Mouse (Mus musculus): ENCODE results near the gene Mtss1l. TPM values are rescaled to one million over a fixed set of nuclear protein-coding genes. Genes with fewer than 3 reads are reported as not detected.
A peak's percentile ranks its signal among the peaks of the same experiment; 100 is the strongest.

The Mtss1l gene
- polyA plus RNA-seq, 1 experiment from 2014 or later = 12.4 TPM

GRCm38 (mm10) chr8:110697571-110697970 is 23.7 kb upstream of the Mtss1l start:
- Histone ChIP-seq H3K9ac (ENCODE audit: low read depth, low read length) (no peak overlapping the region), H3K4me1 (replicated peaks; ENCODE audit: insufficient read depth, low read length) (peaks cover 3% of the 10 kb centered on the region), H3K4me3 (replicated peaks; ENCODE audit: low read depth, low read length) (no peak overlapping the region), H3K4me2 (ENCODE audit: low read length) (no peak overlapping the region), H3K9me3 (replicated peaks; ENCODE audit: low read length) (no peaks in the 10 kb centered on the region), H3K27ac (no peak overlapping the region), H3K27me3 (ENCODE audit: insufficient read depth, low read length) (no peaks in the 10 kb centered on the region), H3K36me3 (ENCODE audit: insufficient read depth, low read length) (0 out of 2 replicates have a peak, but pooled peaks cover 2% of the 10 kb centered on the region)
- ATAC-seq (replicated peaks; ENCODE audit: low FRiP score, low read depth) (no peak), DNase-seq (ENCODE audit: low spot score) (no peak)
- WGBS = 84% methylated on average over 5 of the region's 5 CpGs
- TF ChIP-seq CTCF (IDR thresholded peaks at IDR 0.05; ENCODE audit: low read depth) = no peak

- no peak overlapping the region for H3K27ac ChIP-seq
- ATAC-seq (replicated peaks; ENCODE audit: low FRiP score, low read depth) = no peak
- TF ChIP-seq CTCF (IDR thresholded peaks at IDR 0.05; ENCODE audit: low read depth) = no peak
- no peak for DNase-seq (ENCODE audit: low spot score)
- 70% methylated on average over 1 of the region's 1 CpGs for WGBS
- no peaks in the 10 kb centered on the region for H3K27me3 ChIP-seq (ENCODE audit: insufficient read depth, low read length)
- H3K4me3 ChIP-seq (replicated peaks; ENCODE audit: low read depth, low read length) = no peak overlapping the region
- peaks cover 7% of the 10 kb centered on the region for H3K4me1 ChIP-seq (replicated peaks; ENCODE audit: insufficient read depth, low read length)
- H3K36me3 ChIP-seq (ENCODE audit: insufficient read depth, low read length) = 0 out of 2 replicates have a peak, but pooled peaks cover 2% of the 10 kb centered on the region
- no peak overlapping the region for H3K4me2 ChIP-seq (ENCODE audit: low read length)
- H3K9me3 ChIP-seq (replicated peaks; ENCODE audit: low read length) = no peaks in the 10 kb centered on the region
- H3K9ac ChIP-seq (ENCODE audit: low read depth, low read length) = no peak overlapping the region
Observed at GRCm38 (mm10) chr8:110698098-110698497, 23.2 kb upstream of the Mtss1l start.

- Histone ChIP-seq H3K27me3 (ENCODE audit: insufficient read depth, low read length) (no peaks in the 10 kb centered on the region), H3K4me3 (replicated peaks; ENCODE audit: low read depth, low read length) (no peak overlapping the region), H3K9ac (ENCODE audit: low read depth, low read length) (no peak overlapping the region), H3K36me3 (ENCODE audit: insufficient read depth, low read length) (0 out of 2 replicates have a peak, but pooled peaks cover 2% of the 10 kb centered on the region), H3K4me1 (replicated peaks; ENCODE audit: insufficient read depth, low read length) (peaks cover 21% of the 10 kb centered on the region), H3K27ac (no peak overlapping the region), H3K9me3 (replicated peaks; ENCODE audit: low read length) (no peaks in the 10 kb centered on the region), H3K4me2 (ENCODE audit: low read length) (no peak overlapping the region)
- WGBS = 85% methylated on average over 7 of the region's 7 CpGs
- TF ChIP-seq CTCF (IDR thresholded peaks at IDR 0.05; ENCODE audit: low read depth) = no peak
- DNase-seq (ENCODE audit: low spot score) (no peak), ATAC-seq (replicated peaks; ENCODE audit: low FRiP score, low read depth) (no peak)
Observed at GRCm38 (mm10) chr8:110699501-110699900, 21.8 kb upstream of the Mtss1l start.

- DNase-seq (ENCODE audit: low spot score) (no peak), ATAC-seq (replicated peaks; ENCODE audit: low FRiP score, low read depth) (no peak)
- Histone ChIP-seq H3K27ac (no peak overlapping the region), H3K36me3 (ENCODE audit: insufficient read depth, low read length) (0 out of 2 replicates have a peak, but pooled peaks cover 2% of the 10 kb centered on the region), H3K4me1 (replicated peaks; ENCODE audit: insufficient read depth, low read length) (peaks cover 21% of the 10 kb centered on the region), H3K4me2 (ENCODE audit: low read length) (no peak overlapping the region), H3K27me3 (ENCODE audit: insufficient read depth, low read length) (no peaks in the 10 kb centered on the region), H3K4me3 (replicated peaks; ENCODE audit: low read depth, low read length) (no peak overlapping the region), H3K9ac (ENCODE audit: low read depth, low read length) (no peak overlapping the region), H3K9me3 (replicated peaks; ENCODE audit: low read length) (no peaks in the 10 kb centered on the region)
- TF ChIP-seq CTCF (IDR thresholded peaks at IDR 0.05; ENCODE audit: low read depth) = no peak
- 79% methylated on average over 2 of the region's 2 CpGs for WGBS
Observed at GRCm38 (mm10) chr8:110700561-110700960, 20.7 kb upstream of the Mtss1l start.

- H3K4me2 ChIP-seq (ENCODE audit: low read length) = no peak overlapping the region
- ATAC-seq (replicated peaks; ENCODE audit: low FRiP score, low read depth) = peak; percentile 70; the same call in 1 of the 2 replicates
- no peaks in the 10 kb centered on the region for H3K9me3 ChIP-seq (replicated peaks; ENCODE audit: low read length)
- 0 out of 2 replicates have a peak, but pooled peaks cover 2% of the 10 kb centered on the region for H3K36me3 ChIP-seq (ENCODE audit: insufficient read depth, low read length)
- H3K27ac ChIP-seq = peak overlapping the region; percentile 86
- H3K9ac ChIP-seq (ENCODE audit: low read depth, low read length) = no peak overlapping the region
- DNase-seq (ENCODE audit: low spot score) = peak; percentile 95
- H3K4me1 ChIP-seq (replicated peaks; ENCODE audit: insufficient read depth, low read length) = peaks cover 24% of the 10 kb centered on the region
- 21% methylated on average over 9 of the region's 9 CpGs for WGBS
- no peaks in the 10 kb centered on the region for H3K27me3 ChIP-seq (ENCODE audit: insufficient read depth, low read length)
- TF ChIP-seq CTCF (IDR thresholded peaks at IDR 0.05; ENCODE audit: low read depth) = no peak
- H3K4me3 ChIP-seq (replicated peaks; ENCODE audit: low read depth, low read length) = no peak overlapping the region
Observed at GRCm38 (mm10) chr8:110702636-110703459, 18.4 kb upstream of the Mtss1l start.

GRCm38 (mm10) chr8:110703460-110704061 is 17.7 kb upstream of the Mtss1l start:
- H3K9me3 ChIP-seq (replicated peaks; ENCODE audit: low read length) = no peaks in the 10 kb centered on the region
- ATAC-seq (replicated peaks; ENCODE audit: low FRiP score, low read depth) = no peak
- H3K4me2 ChIP-seq (ENCODE audit: low read length) = no peak overlapping the region
- 40% methylated on average over 9 of the region's 9 CpGs for WGBS
- no peaks in the 10 kb centered on the region for H3K27me3 ChIP-seq (ENCODE audit: insufficient read depth, low read length)
- H3K36me3 ChIP-seq (ENCODE audit: insufficient read depth, low read length) = 0 out of 2 replicates have a peak, but pooled peaks cover 2% of the 10 kb centered on the region
- H3K4me1 ChIP-seq (replicated peaks; ENCODE audit: insufficient read depth, low read length) = peaks cover 24% of the 10 kb centered on the region
- no peak for TF ChIP-seq CTCF (IDR thresholded peaks at IDR 0.05; ENCODE audit: low read depth)
- H3K4me3 ChIP-seq (replicated peaks; ENCODE audit: low read depth, low read length) = no peak overlapping the region
- H3K27ac ChIP-seq = peak overlapping the region; percentile 86
- no peak for DNase-seq (ENCODE audit: low spot score)
- no peak overlapping the region for H3K9ac ChIP-seq (ENCODE audit: low read depth, low read length)

All from kidney, postnatal 0 days (tissue).